Mouse (Mus musculus) MEL (cell line): ENCODE measurements around the gene Med31. TPM values are rescaled to one million over a fixed set of nuclear protein-coding genes. Genes with fewer than 3 reads are reported as not detected.

Source experiments
- DNase-seq: peaks from one replicate; pipeline ENCODE4 v3.0.0; 2011; ENCODE audit warnings: low read depth, low spot score
- H3K27ac ChIP-seq: 2 replicates; pipeline ENCODE4 v1.5.1; 2012; ENCODE audit warnings: low read depth, mild to moderate bottlenecking, control low read depth, low read length, moderate library complexity; ENCODE audit not compliant: control insufficient read depth
- H3K27me3 ChIP-seq, 2 experiments: fragments of 150-350 bp in 1 of 2; sonication (generic) in 1 of 2; 2 replicates each; pipeline ENCODE4 v1.6.1; 2012; ENCODE audit warnings: low read length in 2 of 2, mild to moderate bottlenecking in 2 of 2, improper control_type of control experiment in 1 of 2, moderate library complexity in 1 of 2; ENCODE audit not compliant: insufficient read depth in 2 of 2, control insufficient read depth in 1 of 2
- H3K36me3 ChIP-seq, 2 experiments: 2 replicates each; pipeline ENCODE4 v1.6.1; 2012 to 2014; ENCODE audit warnings: low read length in 2 of 2, improper control_type of control experiment in 1 of 2, inconsistent platforms in 1 of 2, mild to moderate bottlenecking in 1 of 2; ENCODE audit not compliant: insufficient read depth in 2 of 2, control insufficient read depth in 1 of 2
- H3K4me1 ChIP-seq, 2 experiments: fragments of 150-350 bp in 1 of 2; sonication (generic) in 1 of 2; 2 replicates each; pipeline ENCODE4 v1.6.1; 2012; ENCODE audit warnings: low read length in 2 of 2, improper control_type of control experiment in 1 of 2, mild to moderate bottlenecking in 1 of 2; ENCODE audit not compliant: insufficient read depth in 2 of 2, control insufficient read depth in 1 of 2
- H3K4me3 ChIP-seq, 2 experiments: fragments of 150-350 bp in 1 of 2; sonication (generic) in 1 of 2; 2 replicates each; pipeline ENCODE4 v1.5.1; 2012; ENCODE audit warnings: low read depth in 2 of 2, low read length in 2 of 2, mild to moderate bottlenecking in 2 of 2, moderate library complexity in 2 of 2, control low read depth in 1 of 2, improper control_type of control experiment in 1 of 2; ENCODE audit not compliant: control insufficient read depth in 1 of 2, insufficient read depth in 1 of 2
- H3K79me2 ChIP-seq: 2 replicates; pipeline ENCODE4 v1.6.1; 2012; ENCODE audit warnings: mild to moderate bottlenecking, low read length, moderate library complexity; ENCODE audit not compliant: control insufficient read depth, poor library complexity, insufficient read depth
- H3K9ac ChIP-seq: 2 replicates; pipeline ENCODE4 v1.6.1; 2012; ENCODE audit warnings: low read depth, mild to moderate bottlenecking, control low read depth, low read length, moderate library complexity; ENCODE audit not compliant: control insufficient read depth, poor library complexity, severe bottlenecking
- H3K9me3 ChIP-seq: fragments of 150-350 bp; sonication (generic); replicated peaks from 2 replicates; pipeline ENCODE4 v1.6.1; 2012; ENCODE audit warnings: mild to moderate bottlenecking, low read length, improper control_type of control experiment, moderate library complexity; ENCODE audit not compliant: insufficient read depth
- BHLHE40 ChIP-seq: IDR thresholded peaks from 2 replicates; pipeline ENCODE4 v1.6.1; 2012; ENCODE audit warnings: low read depth, mild to moderate bottlenecking, inconsistent platforms, low read length, improper control_type of control experiment, borderline replicate concordance
- CHD1 ChIP-seq: IDR thresholded peaks from 2 replicates; pipeline ENCODE4 v1.6.1; 2012; ENCODE audit warnings: low read depth, mild to moderate bottlenecking, inconsistent platforms, low read length, improper control_type of control experiment
- CTCF ChIP-seq, 3 experiments: IDR thresholded peaks in 2 of 3; conservative IDR thresholded peaks in 1 of 3; 2 replicates each; pipeline ENCODE4 v1.5.1; 2011 to 2012; ENCODE audit warnings: low read length in 3 of 3, low read depth in 2 of 3, mild to moderate bottlenecking in 2 of 3, improper control_type of control experiment in 1 of 3, inconsistent platforms in 1 of 3, mixed read lengths in 1 of 3, moderate library complexity in 1 of 3; ENCODE audit not compliant: control insufficient read depth in 1 of 3, insufficient read depth in 1 of 3, poor library complexity in 1 of 3, severe bottlenecking in 1 of 3
- E2F4 ChIP-seq: IDR thresholded peaks from 2 replicates; pipeline ENCODE4 v1.6.1; 2011; ENCODE audit warnings: low read depth, low read length, improper control_type of control experiment, borderline replicate concordance
- ELF1 ChIP-seq: IDR thresholded peaks from 2 replicates; pipeline ENCODE4 v1.6.1; 2014; ENCODE audit warnings: low read depth, mild to moderate bottlenecking, inconsistent platforms, low read length, improper control_type of control experiment, moderate library complexity
- GABPA ChIP-seq: IDR thresholded peaks from 2 replicates; pipeline ENCODE4 v1.6.1; 2012; ENCODE audit warnings: low read depth, mild to moderate bottlenecking, inconsistent platforms, low read length, improper control_type of control experiment, moderate library complexity
- GATA1 ChIP-seq: IDR thresholded peaks from 2 replicates; pipeline ENCODE4 v1.6.1; 2011; ENCODE audit warnings: low read depth, low read length, improper control_type of control experiment
- HCFC1 ChIP-seq: IDR thresholded peaks from 2 replicates; pipeline ENCODE4 v1.6.1; 2012; ENCODE audit warnings: low read depth, mild to moderate bottlenecking, inconsistent platforms, low read length, improper control_type of control experiment, moderate library complexity
- JUND ChIP-seq: IDR thresholded peaks from 2 replicates; pipeline ENCODE4 v1.6.1; 2011; ENCODE audit warnings: low read depth, mild to moderate bottlenecking, improper control_type of control experiment, low read length
- KAT2A ChIP-seq: conservative IDR thresholded peaks from 2 replicates; pipeline ENCODE4 v1.6.1; 2012; ENCODE audit warnings: low read depth, low read length, improper control_type of control experiment, inconsistent platforms
- MAFK ChIP-seq: IDR thresholded peaks from 2 replicates; pipeline ENCODE4 v1.6.1; 2011; ENCODE audit warnings: low read depth, mild to moderate bottlenecking, low read length, improper control_type of control experiment, borderline replicate concordance
- MAX ChIP-seq: IDR thresholded peaks from 2 replicates; pipeline ENCODE4 v1.6.1; 2011; ENCODE audit warnings: low read length, improper control_type of control experiment
- MAZ ChIP-seq: IDR thresholded peaks from 2 replicates; pipeline ENCODE4 v1.6.1; 2012; ENCODE audit warnings: low read depth, mild to moderate bottlenecking, inconsistent platforms, low read length, improper control_type of control experiment
- MEF2A ChIP-seq: IDR thresholded peaks from 2 replicates; pipeline ENCODE4 v1.6.1; 2014; ENCODE audit warnings: low read depth, mild to moderate bottlenecking, inconsistent platforms, low read length, improper control_type of control experiment; ENCODE audit not compliant: poor library complexity, insufficient replicate concordance, severe bottlenecking; ENCODE audit errors: extremely low read depth
- MXI1 ChIP-seq: IDR thresholded peaks from 2 replicates; pipeline ENCODE4 v1.6.1; 2011; ENCODE audit warnings: mild to moderate bottlenecking, low read depth, low read length, improper control_type of control experiment
- MYB ChIP-seq: IDR thresholded peaks from 2 replicates; pipeline ENCODE4 v1.6.1; 2011; ENCODE audit warnings: mild to moderate bottlenecking, low read depth, low read length, improper control_type of control experiment
- MYC ChIP-seq: IDR thresholded peaks from 2 replicates; pipeline ENCODE4 v1.6.1; 2011; ENCODE audit warnings: low read depth, mild to moderate bottlenecking, low read length, improper control_type of control experiment, moderate library complexity
- NELFE ChIP-seq: IDR thresholded peaks from 2 replicates; pipeline ENCODE4 v1.6.1; 2011; ENCODE audit warnings: low read depth, low read length, improper control_type of control experiment
- NRF1 ChIP-seq: IDR thresholded peaks from 2 replicates; pipeline ENCODE4 v1.6.1; 2014; ENCODE audit warnings: low read depth, mild to moderate bottlenecking, inconsistent platforms, low read length, improper control_type of control experiment, moderate library complexity; ENCODE audit not compliant: poor library complexity, insufficient read depth, severe bottlenecking
- POLR2A ChIP-seq, 2 experiments: IDR thresholded peaks; 2 replicates each; pipeline ENCODE4 v1.6.1; 2011 to 2012; ENCODE audit warnings: low read length in 2 of 2, mild to moderate bottlenecking in 2 of 2, control low read depth in 1 of 2, improper control_type of control experiment in 1 of 2, low read depth in 1 of 2, moderate library complexity in 1 of 2; ENCODE audit not compliant: control insufficient read depth in 1 of 2, insufficient read depth in 1 of 2, poor library complexity in 1 of 2
- POLR2AphosphoS2 ChIP-seq: IDR thresholded peaks from 2 replicates; pipeline ENCODE4 v1.6.1; 2011; ENCODE audit warnings: low read length, improper control_type of control experiment
- POLR2AphosphoS5 ChIP-seq: IDR thresholded peaks from 2 replicates; pipeline ENCODE4 v1.6.1; 2012; ENCODE audit warnings: low read depth, borderline replicate concordance, mild to moderate bottlenecking, inconsistent platforms, low read length, moderate library complexity, mixed read lengths
- RAD21 ChIP-seq: IDR thresholded peaks from 2 replicates; pipeline ENCODE4 v1.6.1; 2011; ENCODE audit warnings: mild to moderate bottlenecking, low read depth, low read length, improper control_type of control experiment
- RCOR1 ChIP-seq: IDR thresholded peaks from 2 replicates; pipeline ENCODE4 v1.6.1; 2012; ENCODE audit warnings: low read depth, mild to moderate bottlenecking, inconsistent platforms, low read length, improper control_type of control experiment
- SIN3A ChIP-seq: IDR thresholded peaks from 2 replicates; pipeline ENCODE4 v1.6.1; 2012; ENCODE audit warnings: low read length, improper control_type of control experiment, inconsistent platforms
- TAL1 ChIP-seq: IDR thresholded peaks from 2 replicates; pipeline ENCODE4 v1.6.1; 2012; ENCODE audit warnings: mild to moderate bottlenecking, inconsistent platforms, low read length, moderate library complexity, mixed read lengths
- TBP ChIP-seq: IDR thresholded peaks from 2 replicates; pipeline ENCODE4 v1.8.0; 2011; ENCODE audit warnings: low read depth, low read length, improper control_type of control experiment
- TCF12 ChIP-seq: IDR thresholded peaks from 2 replicates; pipeline ENCODE4 v1.6.1; 2014; ENCODE audit warnings: low read depth, mild to moderate bottlenecking, inconsistent platforms, low read length, improper control_type of control experiment, moderate library complexity
- UBTF ChIP-seq: IDR thresholded peaks from 2 replicates; pipeline ENCODE4 v1.6.1; 2012; ENCODE audit warnings: low read depth, mild to moderate bottlenecking, inconsistent platforms, low read length, improper control_type of control experiment, moderate library complexity, borderline replicate concordance; ENCODE audit not compliant: insufficient read depth
- USF1 ChIP-seq: IDR thresholded peaks from 2 replicates; pipeline ENCODE4 v1.6.1; 2014; ENCODE audit warnings: low read depth, mild to moderate bottlenecking, inconsistent platforms, low read length, improper control_type of control experiment, moderate library complexity
- ZC3H11A ChIP-seq: IDR thresholded peaks from 2 replicates; pipeline ENCODE4 v1.6.1; 2012; ENCODE audit warnings: low read depth, mild to moderate bottlenecking, inconsistent platforms, low read length, improper control_type of control experiment
- ZMIZ1 ChIP-seq: IDR thresholded peaks from 2 replicates; pipeline ENCODE4 v1.6.1; 2012; ENCODE audit warnings: low read depth, mild to moderate bottlenecking, inconsistent platforms, low read length, improper control_type of control experiment, moderate library complexity
- polyA plus RNA-seq, 2 experiments: library from polyadenylated mRNA; stranded (reverse) in 1 of 2; unstranded in 1 of 2; fragments of >175 nt in 1 of 2; fragments of >200 nt in 1 of 2; gene quantifications; 2 replicates each; pipeline versions ENCODE4 v1.2.1 to v1.2.4; 2012; ENCODE audit warnings: low replicate concordance in 2 of 2, low read depth in 1 of 2; ENCODE audit not compliant: insufficient read length in 2 of 2, insufficient read depth in 1 of 2, missing spikeins in 1 of 2
- total RNA-seq: library from RNA; depleted of rRNA; stranded (reverse); fragments of 300-350 nt; gene quantifications from 2 replicates; pipeline ENCODE4 v1.2.3, GENCODE M21; 2012

Med31 gene
- total and polyA plus RNA-seq, 3 experiments: 12.1 to 21.1 TPM; not detected in 1

- TF ChIP-seq ZC3H11A (no peak), MXI1 (peak; percentile 18), GATA1 (0 out of 2 replicates have a peak, but pooled peaks have one; percentile 33), HCFC1 (no peak), KAT2A (no peak), MAFK (no peak), RAD21 (no peak)
- TF ChIP-seq, all 39 proteins: peak for 8
Observed at GRCm38 (mm10) chr11:72207834-72208377, 7.5 kb downstream of the Med31 start (continued).

GRCm38 (mm10) chr11:72207204-72207833 is 8.1 kb downstream of the Med31 start, which contains the start of the genes 4933427D14Rik and Txndc17:
TSS of gene 4933427D14Rik (minus strand) at chr11:72207459.
TSS of gene Txndc17 (plus strand) at chr11:72207547.
- Histone ChIP-seq H3K27me3 (no peaks in the 10 kb centered on the region), H3K4me1 (peaks cover 0 to 12% of the 10 kb centered on the region in 2 experiments; a peak in 3 of 4 replicates), H3K9ac (peak within 1 kb of the TSS; percentile 96), H3K27ac (peak within 1 kb of the TSS; percentile 82), H3K79me2 (peaks cover 38% of the 10 kb centered on the region), H3K4me3 (peak within 1 kb of the TSS; percentile 58 to 94), H3K9me3 (no peaks in the 10 kb centered on the region), H3K36me3 (peaks cover 0 to 13% of the 10 kb centered on the region in 2 experiments; a peak in 2 of 4 replicates)
- peak; percentile 97 for DNase-seq
- TF ChIP-seq MYC (peak; percentile 30; the same call in 1 of the 2 replicates), TCF12 (no peak), USF1 (no peak), ELF1 (peak; percentile 90), ZC3H11A (no peak), ZMIZ1 (peak; percentile 83), MYB (peak; percentile 68), BHLHE40 (no peak), RAD21 (no peak), MAX (no peak), MEF2A (no peak), MAFK (no peak), RCOR1 (no peak), GABPA (no peak), UBTF (0 out of 2 replicates have a peak, but pooled peaks have one; percentile 74), KAT2A (peak; percentile 22; the same call in 1 of the 2 replicates), GATA1 (no peak), POLR2A (IDR thresholded peaks at IDR 0.05; ENCODE audit: control insufficient read depth in 1 of 2, insufficient read depth in 1 of 2, low read depth in 1 of 2, low read length in 2 of 2, poor library complexity in 1 of 2) (peak; percentile 85 to 93; a peak in 3 of 4 replicates), SIN3A (peak; percentile 92), JUND (no peak), CHD1 (no peak), TAL1 (no peak), MXI1 (peak; percentile 83), CTCF (IDR thresholded peaks at IDR 0.05 in 2 of 3, conservative IDR thresholded peaks at IDR 0.05 in 1 of 3; ENCODE audit: control insufficient read depth in 1 of 3, insufficient read depth in 1 of 3, low read depth in 2 of 3, low read length in 3 of 3, poor library complexity in 1 of 3, severe bottlenecking in 1 of 3) (no peak), MAZ (no peak), TBP (peak; percentile 84), NRF1 (0 out of 2 replicates have a peak, but pooled peaks have one; percentile 5), NELFE (peak; percentile 88), POLR2AphosphoS2 (peak; percentile 64; the same call in 1 of the 2 replicates), E2F4 (peak; percentile 83), POLR2AphosphoS5 (no peak)
